ENCODE assay signal across 8 mouse cellular contexts in genomic region chr12:112875225-112876013, GRCm38 (mm10). TPM values are rescaled to one million over a fixed set of nuclear protein-coding genes. Genes with fewer than 3 reads are reported as not detected.
DNase-seq lines count a peak whose midpoint lies in the region; ATAC-seq and TF ChIP-seq lines count a peak whose summit lies in the region.

No protein-coding gene starts in this region.

- H3ac ChIP-seq in myocyte (ENCODE audit: control insufficient read depth, insufficient read length): no peak overlapping the region

- 0 out of 2 replicates have a peak, but pooled peaks have one; percentile 33 for ATAC-seq in erythroid progenitor cell, adult 5-6 weeks (replicated peaks; ENCODE audit: low FRiP score, poor library complexity, severe bottlenecking)
- peak; percentile 30; the same call in 1 of the 2 replicates for ATAC-seq in heart, embryonic 12.5 days (ENCODE audit: insufficient number of reproducible peaks, low FRiP score)

- peaks cover 40% of the 10 kb centered on the region for H3K4me1 ChIP-seq in heart, embryonic 12.5 days (replicated peaks)
- H3K4me1 ChIP-seq in liver, adult 2 months (ENCODE audit: control insufficient read depth, insufficient read depth, low read length): no peaks in the 10 kb centered on the region

- WGBS in heart, embryonic 12.5 days: 23% methylated on average over 16 of the region's 16 CpGs
- 28% methylated on average over 16 of the region's 16 CpGs for WGBS in liver, adult 2 months

- H3K4me2 ChIP-seq in heart, embryonic 12.5 days: no peak overlapping the region
- H3K4me2 ChIP-seq in myocyte (ENCODE audit: low read depth): peak overlapping the region; percentile 85

- no peak for TF ChIP-seq POLR2A in liver, adult 2 months (IDR thresholded peaks at IDR 0.05; ENCODE audit: extremely low read depth, insufficient read depth, low read length)
- TF ChIP-seq POLR2A in myocyte (IDR thresholded peaks at IDR 0.05; ENCODE audit: insufficient read length, low read depth): no peak

- DNase-seq in CD4-positive, CD25-positive, alpha-beta regulatory T cell, adult 2 months (ENCODE audit: low read depth, low spot score): peak; percentile 90
- DNase-seq in brain, embryonic 18.5 days (ENCODE audit: low read depth, low spot score): peak; percentile 28
- DNase-seq in kidney, postnatal 10 days: peak; percentile 97
- DNase-seq in liver, adult 2 months (ENCODE audit: extremely low read depth, low read depth, low spot score): no peak
- DNase-seq in spleen, postnatal 36 days (ENCODE audit: low spot score in 2 of 2): peak; percentile 75 to 84

- H3K4me3 ChIP-seq in heart, embryonic 12.5 days: no peak overlapping the region
- H3K4me3 ChIP-seq in liver, adult 2 months (ENCODE audit: insufficient read depth, low read depth, low read length): no peak overlapping the region
- H3K4me3 ChIP-seq in myocyte: no peak overlapping the region

- H3K36me3 ChIP-seq in heart, embryonic 12.5 days: no peaks in the 10 kb centered on the region
- H3K36me3 ChIP-seq in liver, adult 2 months (ENCODE audit: control insufficient read depth, insufficient read depth, low read length): no peaks in the 10 kb centered on the region
- no peaks in the 10 kb centered on the region for H3K36me3 ChIP-seq in myocyte (ENCODE audit: control insufficient read depth, insufficient read depth)

- peaks cover 96% of the 10 kb centered on the region for H3K27me3 ChIP-seq in heart, embryonic 12.5 days (replicated peaks)
- H3K27me3 ChIP-seq in liver, adult 2 months (ENCODE audit: control insufficient read depth, insufficient read depth, low read length): 0 out of 2 replicates have a peak, but pooled peaks cover 8% of the 10 kb centered on the region
- no peaks in the 10 kb centered on the region for H3K27me3 ChIP-seq in myocyte (ENCODE audit: control insufficient read depth, insufficient read depth, insufficient read length)

- no peak overlapping the region for H3K9ac ChIP-seq in heart, embryonic 12.5 days
- no peak overlapping the region for H3K9ac ChIP-seq in liver, adult 2 months (ENCODE audit: low read depth, low read length)

- H3K9me3 ChIP-seq in heart, embryonic 12.5 days (replicated peaks): no peaks in the 10 kb centered on the region

- peak; percentile 80 for TF ChIP-seq CTCF in liver, adult 2 months (IDR thresholded peaks at IDR 0.05; ENCODE audit: low read depth, low read length)

- H3K79me2 ChIP-seq in liver, adult 2 months (ENCODE audit: control insufficient read depth, insufficient read depth, low read length): no peaks in the 10 kb centered on the region
- H3K79me2 ChIP-seq in myocyte (ENCODE audit: control insufficient read depth, insufficient read depth): no peaks in the 10 kb centered on the region

- no peak overlapping the region for H3K27ac ChIP-seq in heart, embryonic 12.5 days (ENCODE audit: poor library complexity, severe bottlenecking)
- H3K27ac ChIP-seq in liver, adult 2 months (replicated peaks; ENCODE audit: insufficient read depth, low read depth, low read length): no peak overlapping the region

TF ChIP-seq in myocyte, 11 proteins besides CTCF, POLR2A, EP300 and RAD21:
- TF ChIP-seq E2F4 (IDR thresholded peaks at IDR 0.05; ENCODE audit: insufficient read depth) (no peak), MYOG (IDR thresholded peaks at IDR 0.05; ENCODE audit: control insufficient read depth in 1 of 3, insufficient read depth in 1 of 3, insufficient read length in 2 of 3, low read depth in 2 of 3) (peak in 1 of 3 experiments; percentile 45), TCF12 (IDR thresholded peaks at IDR 0.05; ENCODE audit: insufficient read depth, poor library complexity, severe bottlenecking) (peak; percentile 64), TCF3 (IDR thresholded peaks at IDR 0.05; ENCODE audit: insufficient read length, low read depth) (peak; percentile 39), MAX (IDR thresholded peaks at IDR 0.05; ENCODE audit: low read depth) (no peak), MYOD1 (IDR thresholded peaks at IDR 0.05; ENCODE audit: control insufficient read depth in 1 of 3, insufficient read length in 2 of 3, low read depth in 2 of 3) (peak; percentile 64 to 95 (median 91)), SRF (IDR thresholded peaks at IDR 0.05; ENCODE audit: control insufficient read depth, insufficient read length, low read depth) (no peak)

RNA-seq across cellular contexts. Expression of gene Gpr132, which starts 7.4 kb away (rescaled TPM):
- total RNA-seq in erythroid progenitor cell, adult 5-6 weeks (2015; ENCODE audit: low replicate concordance): 1.3 and 5.0 TPM in 2 replicates
- total RNA-seq in erythroid progenitor cell, adult 5-6 weeks (2017; ENCODE audit: low replicate concordance): 0.90 and 2.7 TPM in 2 replicates
- polyA plus RNA-seq in heart, embryonic 12.5 days (2016; fragmentation: Nextera tagmentation; extraction: Ambion mirVana): not detected in 2 replicates
- total RNA-seq in liver, adult 2 months (2014; rRNA removed): 0.09 and 0.47 TPM in 2 replicates
- 0.44 and 0.60 TPM in 2 replicates for polyA plus RNA-seq in liver, adult 2 months (2012; rRNA removed)
- polyA plus RNA-seq in myocyte (2012; fragmentation: generic; extraction: Trizol): 0.02 TPM

RNA-seq across cellular contexts. Expression of gene Cdca4, which starts 46.2 kb away (rescaled TPM):
- total RNA-seq in erythroid progenitor cell, adult 5-6 weeks (2015; ENCODE audit: low replicate concordance): 170 and 180 TPM in 2 replicates
- 135 and 144 TPM in 2 replicates for total RNA-seq in erythroid progenitor cell, adult 5-6 weeks (2017; ENCODE audit: low replicate concordance)
- 47.2 and 49.2 TPM in 2 replicates for polyA plus RNA-seq in heart, embryonic 12.5 days (2016; fragmentation: Nextera tagmentation; extraction: Ambion mirVana)
- total RNA-seq in liver, adult 2 months (2014; rRNA removed): 3.5 and 4.0 TPM in 2 replicates
- polyA plus RNA-seq in liver, adult 2 months (2012; rRNA removed): 3.7 and 5.0 TPM in 2 replicates
- polyA plus RNA-seq in myocyte (2012; fragmentation: generic; extraction: Trizol): 21.5 TPM

RNA-seq across cellular contexts. Expression of gene Jag2, which starts 54.2 kb away (rescaled TPM):
- not detected in 2 replicates for total RNA-seq in erythroid progenitor cell, adult 5-6 weeks (2015; ENCODE audit: low replicate concordance)
- total RNA-seq in erythroid progenitor cell, adult 5-6 weeks (2017; ENCODE audit: low replicate concordance): 0.26 TPM in 1 of 2 replicates, not detected in the other
- polyA plus RNA-seq in heart, embryonic 12.5 days (2016; fragmentation: Nextera tagmentation; extraction: Ambion mirVana): 2.6 TPM in 2 replicates
- total RNA-seq in liver, adult 2 months (2014; rRNA removed): under 0.01 and 0.27 TPM in 2 replicates
- 0.13 and 0.29 TPM in 2 replicates for polyA plus RNA-seq in liver, adult 2 months (2012; rRNA removed)
- polyA plus RNA-seq in myocyte (2012; fragmentation: generic; extraction: Trizol): 51.8 TPM

Comparison
In these comparisons a context has a peak if more than half of its experiments do, and no peak if none do; other contexts are left out.
1. RNA of gene Jag2, which starts 54.2 kb away (polyA plus RNA-seq): 51.8 TPM in myocyte (single experiment); 2.6 TPM in heart, embryonic 12.5 days and 0.13 to 0.29 TPM in liver, adult 2 months; every median in the first group is over 10 times any median in the second.